Mouse (Mus musculus) heart, embryonic 16.5 days (tissue): ENCODE measurements around the gene Nectin2. TPM values are rescaled to one million over a fixed set of nuclear protein-coding genes. Genes with fewer than 3 reads are reported as not detected.

Experiments
- ATAC-seq: fragments of 200-750 bp; cut with Nextera tagmentation; replicated peaks from 2 replicates; pipeline ENCODE4 v1.8.0; 2017; ENCODE audit warnings: moderate number of reproducible peaks; ENCODE audit not compliant: insufficient read depth, low FRiP score; ENCODE audit errors: extremely low read depth
- H3K27ac ChIP-seq: fragments of 300-500 bp; sonication (generic); 2 replicates; pipeline ENCODE4 v1.5.1; 2014; ENCODE audit warnings: mild to moderate bottlenecking, low read length, control low read depth, moderate library complexity
- H3K27me3 ChIP-seq: fragments of 300-500 bp; sonication (generic); 2 replicates; pipeline ENCODE4 v1.6.1; 2014; ENCODE audit warnings: low read length, mixed read lengths; ENCODE audit not compliant: control insufficient read depth, insufficient read depth
- H3K36me3 ChIP-seq: fragments of 300-500 bp; sonication (generic); 2 replicates; pipeline ENCODE4 v1.6.1; 2014; ENCODE audit not compliant: control insufficient read depth, insufficient read depth
- H3K4me1 ChIP-seq: fragments of 300-500 bp; sonication (generic); 2 replicates; pipeline ENCODE4 v1.6.1; 2014; ENCODE audit warnings: low read length, mixed read lengths; ENCODE audit not compliant: control insufficient read depth, insufficient read depth
- H3K4me2 ChIP-seq: fragments of 300-500 bp; sonication (generic); 2 replicates; pipeline ENCODE4 v1.6.1; 2014; ENCODE audit warnings: low read depth, mild to moderate bottlenecking, control low read depth, low read length
- H3K4me3 ChIP-seq: fragments of 300-500 bp; sonication (generic); 2 replicates; pipeline ENCODE4 v1.5.1; 2014; ENCODE audit warnings: mild to moderate bottlenecking, control low read depth, low read length
- H3K9ac ChIP-seq: fragments of 300-500 bp; sonication (generic); 2 replicates; pipeline ENCODE4 v1.6.1; 2014; ENCODE audit warnings: low read length, control low read depth
- H3K9me3 ChIP-seq: fragments of 300-500 bp; sonication (generic); replicated peaks from 2 replicates; pipeline ENCODE4 v1.6.1; 2016; ENCODE audit warnings: low read length; ENCODE audit not compliant: control insufficient read depth
- WGBS: fragments of 180-500 bp; shearing (Covaris S2); extraction: QIAGEN DNeasy Blood & Tissue Kit; methylation state at CpG from one replicate; pipeline ENCODE4 v1.1.7; 2014; 5-methylcytosine and 5-hydroxymethylcytosine counted together
- polyA plus RNA-seq: library from polyadenylated mRNA; unstranded; fragments of >200 nt; fragmentation: Nextera tagmentation; extraction: Ambion mirVana; gene quantifications from 2 replicates; pipeline ENCODE4 v1.2.1, GENCODE M21; 2015

Nectin2 gene
- polyA plus RNA-seq, 1 experiment from 2014 or later, result 63.5 TPM

DNA sequence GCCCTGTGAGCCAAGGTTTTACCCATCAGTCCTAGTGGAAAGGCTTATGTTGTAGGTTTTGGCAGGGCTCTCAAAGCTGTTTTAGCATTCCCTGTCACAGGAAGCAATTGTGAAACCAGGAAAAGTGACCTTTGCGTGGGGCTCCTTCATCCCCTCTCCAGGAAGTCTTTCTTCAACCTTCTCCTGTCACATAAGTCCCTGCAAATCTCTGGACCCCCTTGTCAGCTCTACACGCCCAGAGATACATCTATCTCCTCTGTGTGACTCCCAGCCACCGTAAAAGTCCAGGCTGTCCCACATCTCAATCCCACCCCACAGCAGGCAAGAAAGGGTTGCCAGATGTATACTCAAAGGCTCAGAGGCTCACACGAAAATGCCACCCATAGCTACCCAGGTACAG, 21.4 kb upstream of the Nectin2 start:
- Histone ChIP-seq H3K27ac (no peak overlapping the region), H3K4me1 (peaks cover 26% of the 10 kb centered on the region), H3K36me3 (peaks cover 4% of the 10 kb centered on the region), H3K9me3 (no peaks in the 10 kb centered on the region), H3K4me2 (no peak overlapping the region), H3K27me3 (no peaks in the 10 kb centered on the region), H3K9ac (no peak overlapping the region), H3K4me3 (no peak overlapping the region)
- WGBS, result 60% methylated on average over 4 of the region's 4 CpGs
- ATAC-seq, result no peak

DNA sequence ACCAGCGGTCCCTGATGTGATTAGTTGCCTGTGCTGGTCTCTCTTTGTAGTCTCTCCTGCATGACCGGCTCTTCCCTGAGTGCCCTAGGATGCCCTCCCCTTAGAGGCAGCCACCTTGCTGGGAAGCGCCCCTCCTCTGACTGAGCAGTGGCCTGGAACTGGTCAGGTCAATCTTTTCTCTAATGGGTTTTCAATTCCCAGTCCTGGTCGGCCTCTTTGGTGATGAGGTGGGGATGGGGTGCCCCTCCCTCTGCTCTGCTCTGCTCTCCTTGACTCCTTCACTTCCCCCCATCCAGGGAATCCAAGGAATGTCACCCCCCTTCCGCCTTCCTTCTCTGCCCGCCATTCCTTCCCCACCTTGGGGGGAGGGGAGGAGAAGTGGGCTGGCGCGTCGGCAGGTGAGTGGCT, 20.7 kb upstream of the Nectin2 start, which contains the start of gene Bcam:
Gene Bcam (minus strand): TSS at position 33 of the 408 bp plus-strand sequence.
- under 1% methylated on average over 7 of the region's 9 CpGs for WGBS
- peak; percentile 11; the same call in 1 of the 2 replicates for ATAC-seq
- H3K36me3 ChIP-seq, result peaks cover 11% of the 10 kb centered on the region

DNA sequence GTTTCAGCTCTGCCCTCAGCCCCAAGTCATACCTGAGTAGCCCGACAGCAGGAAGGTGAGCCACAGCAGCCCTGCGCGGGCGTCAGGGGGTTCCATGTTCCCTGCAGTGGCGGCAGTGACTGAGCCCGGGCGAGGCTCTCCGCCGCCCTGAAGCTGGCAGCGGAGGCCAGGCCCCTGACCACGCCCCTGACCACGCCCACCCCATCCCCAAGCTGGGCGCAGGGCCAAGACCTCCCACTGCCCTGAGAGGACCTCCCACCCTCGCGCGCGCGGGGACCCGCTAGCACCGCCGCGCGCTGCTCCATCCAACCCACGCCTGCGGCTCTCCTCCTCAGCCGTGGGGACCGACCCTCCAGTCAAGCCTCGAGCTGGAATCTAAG, 20.1 kb upstream of the Nectin2 start:
- H3K4me2 ChIP-seq, result peak overlapping the region; percentile 97
- peak overlapping the region; percentile 79 for H3K9ac ChIP-seq
- H3K36me3 ChIP-seq, result peaks cover 14% of the 10 kb centered on the region
- no peaks in the 10 kb centered on the region for H3K27me3 ChIP-seq
- H3K9me3 ChIP-seq, result no peaks in the 10 kb centered on the region
- WGBS, result under 1% methylated on average over 28 of the region's 28 CpGs
- ATAC-seq, result peak; percentile 75
- H3K27ac ChIP-seq, result peak overlapping the region; percentile 73
- peaks cover 29% of the 10 kb centered on the region for H3K4me1 ChIP-seq
- peak overlapping the region; percentile 61 for H3K4me3 ChIP-seq

More for the DNA sequence above, 20.7 kb upstream of the Nectin2 start, which contains the start of gene Bcam:
- Histone ChIP-seq H3K4me2 (peak within 1 kb of the TSS; percentile 97), H3K27me3 (no peaks in the 10 kb centered on the region), H3K4me1 (peaks cover 28% of the 10 kb centered on the region), H3K27ac (peak within 1 kb of the TSS; percentile 73), H3K4me3 (peak within 1 kb of the TSS; percentile 61), H3K9ac (peak within 1 kb of the TSS; percentile 79), H3K9me3 (no peaks in the 10 kb centered on the region)

DNA sequence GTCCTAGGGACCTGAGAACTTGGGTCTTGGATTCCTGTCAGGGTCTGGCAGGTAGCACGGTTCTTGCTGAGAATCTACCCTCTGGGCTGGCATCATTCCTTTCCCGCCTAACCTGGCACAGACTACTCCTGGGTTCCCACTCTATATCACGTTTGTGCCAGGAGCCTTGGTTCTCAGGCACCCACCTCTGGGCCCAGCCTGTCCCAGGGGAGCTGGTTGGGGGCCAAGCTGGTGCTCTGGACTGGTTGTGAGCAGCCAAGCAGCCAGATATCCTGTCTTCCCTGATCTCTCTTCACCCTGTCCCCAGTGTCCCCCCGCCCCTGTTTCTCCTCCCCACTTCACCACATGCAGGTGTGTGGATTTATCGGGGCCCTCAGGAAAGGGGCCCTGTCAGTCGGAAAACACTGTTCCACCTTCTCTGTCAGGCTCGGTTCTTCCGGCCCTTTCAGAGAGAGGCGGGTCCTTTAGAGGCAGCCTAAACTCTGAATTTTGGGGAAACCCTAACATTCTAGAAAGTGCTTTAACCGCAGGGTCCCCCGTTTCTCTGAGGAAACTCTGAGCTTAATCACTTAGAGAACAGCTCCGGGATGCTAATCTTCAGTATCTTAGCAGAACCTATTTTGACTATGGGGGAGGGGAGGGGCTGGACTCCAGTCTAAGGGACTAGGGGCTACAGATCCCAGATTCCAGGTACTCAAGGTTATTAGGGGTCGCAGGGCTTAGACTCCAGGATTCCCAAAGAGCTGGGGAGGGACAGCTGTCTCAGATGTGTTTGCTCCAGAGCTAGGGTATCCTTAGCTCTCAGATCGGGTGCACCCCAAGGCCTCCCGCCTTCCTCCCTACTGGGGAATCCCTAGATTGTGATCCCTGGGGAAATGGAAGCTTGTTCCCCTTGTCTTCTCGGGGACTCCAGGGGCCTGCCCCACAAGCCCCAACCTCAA, 19.4 kb upstream of the Nectin2 start:
- Histone ChIP-seq H3K4me3 (peak overlapping the region; percentile 61), H3K9me3 (no peaks in the 10 kb centered on the region), H3K36me3 (peaks cover 20% of the 10 kb centered on the region), H3K27ac (peak overlapping the region; percentile 73), H3K9ac (peak overlapping the region; percentile 79), H3K27me3 (no peaks in the 10 kb centered on the region), H3K4me1 (peaks cover 29% of the 10 kb centered on the region), H3K4me2 (peak overlapping the region; percentile 97)
- 7% methylated on average over 16 of the region's 16 CpGs for WGBS
- ATAC-seq, result peak; percentile 6; the same call in 1 of the 2 replicates

DNA sequence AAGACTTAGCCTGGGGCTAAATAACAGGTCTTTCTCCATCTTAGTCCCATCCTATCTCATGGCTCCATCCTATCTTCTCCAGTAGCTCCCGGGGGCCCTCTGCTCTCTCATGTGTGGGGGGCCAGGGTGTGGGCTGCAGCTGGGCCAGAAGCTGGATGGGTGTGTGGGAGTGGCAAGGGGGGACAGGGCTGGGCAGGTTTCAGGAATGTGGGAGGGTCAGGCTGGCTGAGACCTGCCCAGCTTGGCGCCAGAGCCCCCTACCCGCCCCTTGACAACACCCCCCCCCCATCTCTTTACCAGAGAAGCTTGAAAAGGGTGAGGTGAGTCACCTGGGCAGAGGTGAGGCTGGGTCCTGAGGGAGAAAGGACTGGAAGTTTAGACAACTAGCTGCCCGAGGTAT, 18.7 kb upstream of the Nectin2 start:
- Histone ChIP-seq H3K9me3 (no peaks in the 10 kb centered on the region), H3K4me3 (peak overlapping the region; percentile 61), H3K4me1 (peaks cover 32% of the 10 kb centered on the region), H3K27me3 (no peaks in the 10 kb centered on the region), H3K27ac (peak overlapping the region; percentile 73), H3K4me2 (peak overlapping the region; percentile 97), H3K36me3 (peaks cover 27% of the 10 kb centered on the region), H3K9ac (peak overlapping the region; percentile 79)
- 16% methylated on average over 4 of the region's 4 CpGs for WGBS
- 0 out of 2 replicates have a peak, but pooled peaks have one; percentile 23 for ATAC-seq

DNA sequence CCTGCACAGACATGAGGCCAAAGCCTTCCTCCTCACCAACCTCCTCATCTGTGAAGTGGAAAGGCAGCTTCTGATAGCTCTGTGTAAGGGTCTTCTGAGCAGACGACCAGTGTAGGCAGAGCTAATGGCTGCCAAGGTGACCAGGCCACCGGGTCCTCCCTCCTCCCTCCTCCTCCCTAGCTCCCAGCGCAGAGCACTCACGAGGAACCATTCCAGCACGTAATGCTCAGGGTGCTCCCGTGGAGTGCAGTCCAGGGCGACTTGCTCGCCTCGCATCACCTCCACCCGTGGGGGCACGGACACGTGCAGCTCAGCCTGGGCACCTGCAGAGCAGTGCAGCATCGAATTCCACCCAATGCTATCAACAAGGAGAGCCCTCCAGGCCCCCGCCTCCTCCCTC, 18.0 kb upstream of the Nectin2 start:
- peak; percentile 38; the same call in 1 of the 2 replicates for ATAC-seq
- H3K4me3 ChIP-seq, result peak overlapping the region; percentile 61
- peak overlapping the region; percentile 73 for H3K27ac ChIP-seq
- H3K9ac ChIP-seq, result peak overlapping the region; percentile 79
- H3K4me2 ChIP-seq, result peak overlapping the region; percentile 97
- H3K4me1 ChIP-seq, result peaks cover 35% of the 10 kb centered on the region
- no peaks in the 10 kb centered on the region for H3K9me3 ChIP-seq
- H3K36me3 ChIP-seq, result peaks cover 35% of the 10 kb centered on the region
- H3K27me3 ChIP-seq, result no peaks in the 10 kb centered on the region
- WGBS, result 39% methylated on average over 14 of the region's 14 CpGs

DNA sequence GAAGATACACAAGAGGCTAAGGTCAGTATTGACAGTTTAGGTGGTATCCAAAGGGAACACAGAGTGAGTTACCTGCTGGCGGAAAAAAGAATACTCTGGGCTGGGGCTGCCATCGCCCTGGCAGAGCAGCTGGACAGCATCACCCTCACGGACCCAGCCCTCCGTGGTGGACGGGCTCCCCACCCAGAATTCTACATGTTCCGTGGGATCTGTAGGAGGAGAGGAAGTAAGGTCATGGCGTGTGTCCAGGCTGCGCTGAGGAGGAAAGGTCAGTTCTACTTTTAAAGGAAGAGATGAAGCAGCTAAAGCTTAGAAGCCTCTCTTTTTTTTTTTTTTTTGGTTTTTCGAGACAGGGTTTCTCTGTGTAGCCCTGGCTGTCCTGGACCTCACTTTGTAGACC, 14.3 kb upstream of the Nectin2 start:
- Histone ChIP-seq H3K27ac (no peak overlapping the region), H3K4me3 (no peak overlapping the region), H3K4me2 (no peak overlapping the region), H3K9me3 (no peaks in the 10 kb centered on the region), H3K36me3 (peaks cover 46% of the 10 kb centered on the region), H3K4me1 (peaks cover 43% of the 10 kb centered on the region), H3K27me3 (no peaks in the 10 kb centered on the region), H3K9ac (no peak overlapping the region)
- ATAC-seq, result no peak
- 76% methylated on average over 9 of the region's 9 CpGs for WGBS

DNA sequence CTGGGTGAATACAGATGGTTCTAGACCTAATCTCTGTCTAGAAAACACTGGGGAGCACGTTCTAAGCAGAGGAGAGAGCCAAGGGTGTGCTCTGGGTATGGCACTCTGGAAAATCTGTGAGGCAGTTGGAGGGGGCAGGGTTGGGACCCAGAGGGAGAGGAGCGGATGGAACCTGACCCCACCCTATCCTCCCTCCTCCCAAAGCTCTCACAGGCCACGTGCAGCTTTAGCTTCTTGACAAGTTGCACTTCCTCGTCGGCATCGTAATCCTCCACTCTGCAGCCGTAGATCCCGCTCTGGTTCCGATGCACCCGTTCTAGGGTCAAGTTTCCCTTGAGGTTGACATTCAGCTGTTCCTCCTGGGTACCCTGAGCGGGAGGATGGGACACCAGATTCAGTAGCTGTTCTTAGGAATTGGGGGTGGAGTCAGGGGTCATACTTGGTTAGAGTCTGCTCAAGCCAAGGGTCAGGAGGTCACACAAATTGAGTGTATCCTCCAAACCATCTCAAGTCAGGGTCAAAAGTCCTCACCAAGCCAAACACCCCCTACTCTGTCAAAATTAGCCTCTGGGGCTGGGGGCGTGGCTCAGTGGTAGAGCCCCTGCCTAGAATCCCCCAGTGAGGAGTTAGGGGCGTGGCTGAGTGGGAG, 13.7 kb upstream of the Nectin2 start:
- ATAC-seq, result no peak
- Histone ChIP-seq H3K9me3 (no peaks in the 10 kb centered on the region), H3K9ac (no peak overlapping the region), H3K27me3 (no peaks in the 10 kb centered on the region), H3K36me3 (peaks cover 51% of the 10 kb centered on the region), H3K4me3 (no peak overlapping the region), H3K4me1 (peaks cover 42% of the 10 kb centered on the region), H3K27ac (peak overlapping the region; percentile 35; the same call in 1 of the 2 replicates), H3K4me2 (no peak overlapping the region)
- 78% methylated on average over 13 of the region's 13 CpGs for WGBS
